Mouse (Mus musculus) midbrain, embryonic 14.5 days (tissue): ENCODE measurements around the gene Stx7. TPM values are rescaled to one million over a fixed set of nuclear protein-coding genes. Genes with fewer than 3 reads are reported as not detected.

ENCODE experiments used
- ATAC-seq: fragments of 200-750 bp; cut with Nextera tagmentation; 2 replicates; pipeline ENCODE4 v1.8.0; 2017; ENCODE audit warnings: moderate number of reproducible peaks, moderate library complexity; ENCODE audit not compliant: low FRiP score, low TSS enrichment
- DNase-seq: peaks from one replicate; pipeline ENCODE4 v3.0.0-alpha.2; 2015
- H3K27ac ChIP-seq: fragments of 300-500 bp; sonication (generic); replicated peaks from 2 replicates; pipeline ENCODE4 v1.5.1; 2014; ENCODE audit warnings: mild to moderate bottlenecking, low read depth, low read length, moderate library complexity
- H3K27me3 ChIP-seq: fragments of 300-500 bp; sonication (generic); 2 replicates; pipeline ENCODE4 v1.6.1; 2014; ENCODE audit warnings: low read length, control low read depth, mixed read lengths; ENCODE audit not compliant: control insufficient read depth, insufficient read depth
- H3K36me3 ChIP-seq: fragments of 300-500 bp; sonication (generic); 2 replicates; pipeline ENCODE4 v1.6.1; 2014; ENCODE audit warnings: low read length, control low read depth; ENCODE audit not compliant: control insufficient read depth, insufficient read depth
- H3K4me1 ChIP-seq: fragments of 300-500 bp; sonication (generic); 2 replicates; pipeline ENCODE4 v1.6.1; 2014; ENCODE audit warnings: mild to moderate bottlenecking, antibody characterized with exemption, low read length, control low read depth; ENCODE audit not compliant: control insufficient read depth, insufficient read depth
- H3K4me2 ChIP-seq: fragments of 300-500 bp; sonication (generic); 2 replicates; pipeline ENCODE4 v1.6.1; 2014; ENCODE audit warnings: mild to moderate bottlenecking, low read length, moderate library complexity
- H3K4me3 ChIP-seq: fragments of 300-500 bp; sonication (generic); replicated peaks from 2 replicates; pipeline ENCODE4 v1.5.1; 2014; ENCODE audit warnings: low read depth, low read length
- H3K9ac ChIP-seq: fragments of 300-500 bp; sonication (generic); replicated peaks from 2 replicates; pipeline ENCODE4 v1.6.1; 2014; ENCODE audit warnings: mild to moderate bottlenecking, low read length, moderate library complexity
- H3K9me3 ChIP-seq: fragments of 300-500 bp; sonication (generic); 2 replicates; pipeline ENCODE4 v1.6.1; 2016; ENCODE audit warnings: low read length, control low read depth, mixed read lengths; ENCODE audit not compliant: control insufficient read depth
- WGBS: fragments of 180-500 bp; shearing (Covaris S2); extraction: QIAGEN DNeasy Blood & Tissue Kit; methylation state at CpG from one replicate; pipeline ENCODE4 v1.1.7; 2014; 5-methylcytosine and 5-hydroxymethylcytosine counted together
- polyA plus RNA-seq: library from polyadenylated mRNA; unstranded; fragments of >200 nt; fragmentation: Nextera tagmentation; extraction: Ambion mirVana; gene quantifications from 2 replicates; pipeline ENCODE4 v1.2.1, GENCODE M21; 2014

Stx7 gene
- polyA plus RNA-seq, 1 experiment from 2014 or later: 358 TPM

DNA sequence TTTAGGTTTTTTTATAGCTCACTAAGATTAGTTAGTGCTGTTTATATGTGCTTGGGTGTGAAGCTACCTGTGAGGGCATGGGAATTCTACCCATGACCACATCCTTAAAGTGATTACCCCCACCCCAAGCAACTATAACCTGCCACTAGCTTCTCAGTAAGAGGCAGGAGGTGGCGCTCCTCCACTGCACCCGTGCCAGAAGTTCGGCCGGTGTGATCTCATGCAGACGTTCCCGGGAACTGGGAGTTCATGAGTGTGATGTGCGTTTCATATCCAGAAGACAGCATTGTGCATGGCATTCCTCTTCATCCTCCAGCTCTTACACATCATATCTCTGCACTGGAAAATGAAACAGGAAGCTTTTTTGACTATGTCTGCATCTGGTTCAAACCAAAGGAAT lies 41.3 kb downstream of the Stx7 start:
- Histone ChIP-seq H3K27me3 (no peaks in the 10 kb centered on the region), H3K9me3 (no peaks in the 10 kb centered on the region), H3K9ac (no peak overlapping the region), H3K4me1 (no peaks in the 10 kb centered on the region), H3K4me2 (no peak overlapping the region), H3K36me3 (peaks cover 27% of the 10 kb centered on the region), H3K4me3 (no peak overlapping the region), H3K27ac (no peak overlapping the region)
- ATAC-seq (no peak), DNase-seq (peak; percentile 16)
- WGBS: 65% methylated on average over 7 of the region's 7 CpGs

DNA sequence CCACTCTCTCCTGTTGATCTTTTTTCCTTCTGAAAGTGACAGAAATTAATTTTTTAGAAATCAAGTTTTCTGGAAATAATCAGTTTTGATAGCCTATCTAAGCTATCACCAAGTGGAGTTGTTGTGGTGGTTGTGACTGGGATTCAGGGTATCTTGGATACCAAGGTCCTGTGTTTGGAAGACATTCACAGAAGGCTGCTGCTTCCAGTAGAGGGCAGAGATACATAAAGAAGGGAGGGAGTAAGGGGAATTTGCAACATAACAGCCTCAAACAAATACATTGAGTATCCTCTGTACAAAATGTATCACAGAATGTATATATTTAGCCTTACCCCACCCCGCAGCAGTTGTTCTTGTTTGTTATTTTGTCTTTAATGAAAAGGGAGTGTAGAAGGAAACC lies 42.9 kb downstream of the Stx7 start:
- H3K36me3 ChIP-seq: peaks cover 15% of the 10 kb centered on the region
- H3K9me3 ChIP-seq: no peaks in the 10 kb centered on the region
- DNase-seq: peak; percentile 59
- no peak for ATAC-seq
- no peaks in the 10 kb centered on the region for H3K27me3 ChIP-seq
- no peak overlapping the region for H3K9ac ChIP-seq
- no peak overlapping the region for H3K27ac ChIP-seq
- 56% methylated on average over 1 of the region's 1 CpGs for WGBS
- H3K4me3 ChIP-seq: no peak overlapping the region
- no peak overlapping the region for H3K4me2 ChIP-seq
- no peaks in the 10 kb centered on the region for H3K4me1 ChIP-seq

DNA sequence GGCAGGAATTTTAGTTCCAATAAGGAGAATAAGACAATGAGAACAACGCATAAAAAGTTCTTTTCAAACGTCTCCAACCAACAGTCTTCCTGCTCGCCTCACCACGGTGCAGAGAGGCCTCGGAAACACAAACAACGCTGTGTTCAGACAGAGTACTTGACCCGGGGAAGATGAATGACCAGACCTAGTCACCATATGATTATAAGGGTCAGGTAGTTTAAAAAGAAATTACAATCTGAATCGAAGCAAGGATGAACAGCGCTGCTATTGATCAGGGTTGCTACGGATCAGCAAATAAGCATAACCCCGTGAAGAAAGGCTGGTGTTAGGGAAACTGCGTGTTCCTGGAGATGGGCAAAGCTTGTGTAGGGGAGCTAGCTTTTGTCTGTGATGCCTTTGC lies 50.2 kb downstream of the Stx7 start:
- H3K4me2 ChIP-seq: no peak overlapping the region
- no peaks in the 10 kb centered on the region for H3K36me3 ChIP-seq
- no peaks in the 10 kb centered on the region for H3K4me1 ChIP-seq
- no peaks in the 10 kb centered on the region for H3K9me3 ChIP-seq
- no peak overlapping the region for H3K4me3 ChIP-seq
- DNase-seq (no peak), ATAC-seq (no peak)
- H3K27ac ChIP-seq: no peak overlapping the region
- no peak overlapping the region for H3K9ac ChIP-seq
- WGBS: 51% methylated on average over 12 of the region's 12 CpGs
- H3K27me3 ChIP-seq: no peaks in the 10 kb centered on the region

DNA sequence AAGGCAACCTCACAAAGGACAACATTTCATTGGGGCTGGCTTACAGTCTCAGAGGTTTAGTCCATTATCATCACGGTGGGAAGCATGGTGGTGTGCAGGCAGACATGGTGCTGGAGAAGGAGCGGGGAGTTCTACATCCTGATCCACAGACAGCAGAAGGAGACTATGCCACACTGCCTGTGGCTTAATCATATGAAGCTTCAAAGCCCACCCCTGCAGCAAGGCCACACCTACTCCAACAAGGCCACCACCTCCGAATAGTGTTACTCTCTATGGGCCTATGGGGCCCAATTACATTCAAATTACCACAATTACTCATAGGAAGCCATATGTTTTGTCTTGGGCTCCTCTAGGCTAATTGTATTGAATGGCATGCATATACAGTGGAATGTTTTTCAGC lies 51.0 kb downstream of the Stx7 start:
- no peak for ATAC-seq
- 85% methylated on average over 3 of the region's 3 CpGs for WGBS
- no peaks in the 10 kb centered on the region for H3K36me3 ChIP-seq
- H3K27me3 ChIP-seq: no peaks in the 10 kb centered on the region
- H3K9ac ChIP-seq: no peak overlapping the region
- no peaks in the 10 kb centered on the region for H3K4me1 ChIP-seq
- no peak overlapping the region for H3K4me2 ChIP-seq
- DNase-seq: no peak
- H3K9me3 ChIP-seq: no peaks in the 10 kb centered on the region
- H3K4me3 ChIP-seq: no peak overlapping the region
- H3K27ac ChIP-seq: no peak overlapping the region

DNA sequence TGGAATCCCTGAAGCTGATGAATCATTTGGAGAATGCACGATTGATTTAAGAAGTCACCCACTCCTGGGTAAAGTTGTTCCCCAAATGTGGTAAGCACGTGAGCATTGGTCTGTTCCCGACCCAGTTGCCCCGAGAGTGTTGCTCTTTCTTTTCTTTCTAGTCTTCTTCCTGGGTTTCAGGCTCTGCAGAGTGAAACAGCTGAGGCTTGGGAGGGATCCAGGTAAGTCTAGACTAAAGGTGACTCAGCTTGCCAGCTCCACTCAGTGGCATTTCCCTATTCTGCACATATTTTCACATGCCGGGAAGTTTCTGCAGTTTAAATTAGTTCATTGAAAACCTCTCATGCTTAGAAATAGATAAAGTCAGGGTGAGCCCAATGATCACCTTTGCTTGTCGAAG lies 61.0 kb downstream of the Stx7 start:
- Histone ChIP-seq H3K9me3 (no peaks in the 10 kb centered on the region), H3K4me2 (no peak overlapping the region), H3K27ac (no peak overlapping the region), H3K4me3 (no peak overlapping the region), H3K9ac (no peak overlapping the region), H3K36me3 (no peaks in the 10 kb centered on the region), H3K4me1 (no peaks in the 10 kb centered on the region), H3K27me3 (no peaks in the 10 kb centered on the region)
- WGBS: 90% methylated on average over 6 of the region's 6 CpGs
- no peak for DNase-seq
- ATAC-seq: no peak

DNA sequence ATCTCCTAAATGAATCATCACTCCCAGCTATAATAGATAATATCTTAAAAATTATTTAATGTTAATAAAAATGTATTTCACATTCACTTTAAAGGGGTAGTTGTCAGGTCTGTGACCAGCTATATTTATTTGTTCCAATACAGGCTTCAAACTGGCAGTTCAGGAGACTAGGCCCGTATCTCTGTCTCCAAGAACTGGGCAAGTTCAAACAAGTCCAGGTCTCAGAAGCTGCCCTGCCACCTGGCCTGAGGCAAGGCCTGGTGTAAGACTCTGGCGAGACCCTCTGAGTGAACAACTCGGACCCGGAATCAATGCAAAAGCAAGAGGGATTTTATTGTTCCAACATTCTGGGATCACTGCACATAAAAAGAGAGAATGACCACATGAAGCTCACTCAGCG lies 64.2 kb downstream of the Stx7 start:
- DNase-seq (no peak), ATAC-seq (no peak)
- Histone ChIP-seq H3K27me3 (no peaks in the 10 kb centered on the region), H3K27ac (no peak overlapping the region), H3K4me2 (no peak overlapping the region), H3K9me3 (no peaks in the 10 kb centered on the region), H3K9ac (no peak overlapping the region), H3K4me3 (no peak overlapping the region), H3K36me3 (no peaks in the 10 kb centered on the region), H3K4me1 (no peaks in the 10 kb centered on the region)
- WGBS: 69% methylated on average over 5 of the region's 5 CpGs

DNA sequence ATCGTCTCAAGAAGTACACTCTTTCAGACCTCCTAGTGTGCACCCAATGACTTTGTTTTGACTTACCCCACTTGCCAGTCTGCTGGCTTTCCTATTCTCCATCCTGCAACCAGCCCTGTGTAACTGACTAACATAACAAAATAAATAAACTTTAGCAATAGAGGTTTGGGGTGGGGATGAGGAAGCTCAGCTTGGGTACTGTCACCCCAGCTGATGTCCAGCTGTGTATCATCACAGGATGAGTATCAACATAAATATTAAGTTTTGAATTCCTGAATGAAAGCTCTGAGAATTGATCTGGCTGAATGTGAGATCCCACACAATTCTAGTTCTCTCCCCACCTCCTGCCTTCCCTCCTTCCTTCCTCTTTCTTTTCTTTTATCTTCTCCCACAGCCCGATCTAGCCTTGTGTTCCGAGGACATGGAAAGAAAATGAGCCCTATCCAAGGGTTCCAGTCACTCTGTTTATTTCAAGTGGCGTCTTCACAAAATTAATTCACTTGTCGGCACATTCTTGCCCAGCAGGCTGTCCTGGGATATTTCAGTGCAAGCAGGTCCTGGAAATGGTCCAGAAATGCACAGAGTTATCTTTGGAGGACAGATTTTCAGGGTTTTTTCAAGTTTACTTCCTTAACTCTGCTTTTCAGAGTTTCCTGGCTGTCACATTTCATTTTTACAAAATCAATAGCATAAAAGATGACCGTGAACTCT lies 68.6 kb downstream of the Stx7 start:
- 60% methylated on average over 6 of the region's 6 CpGs for WGBS

DNA sequence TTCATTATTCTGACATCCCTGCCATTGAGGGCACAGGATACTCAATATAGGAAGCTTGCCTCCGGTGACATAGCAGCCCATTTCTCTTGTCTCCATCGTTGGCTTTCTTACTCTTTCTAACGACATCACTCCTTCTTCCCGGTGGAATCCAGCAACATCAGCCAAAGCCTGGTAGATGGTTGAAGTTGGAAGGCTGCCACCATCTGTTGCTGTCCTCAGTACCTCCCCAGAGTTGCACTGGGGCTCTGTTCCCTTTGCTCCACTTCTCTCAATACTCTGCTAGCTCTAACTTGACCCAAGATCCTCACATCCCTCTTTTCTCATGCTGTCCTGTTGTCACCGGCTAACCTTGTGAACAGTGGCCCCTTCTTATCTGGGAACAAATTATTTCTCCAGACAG lies 71.8 kb downstream of the Stx7 start:
- ATAC-seq (no peak), DNase-seq (no peak)
- Histone ChIP-seq H3K27ac (no peak overlapping the region), H3K36me3 (no peaks in the 10 kb centered on the region), H3K4me3 (no peak overlapping the region), H3K9ac (no peak overlapping the region), H3K27me3 (peaks cover 21% of the 10 kb centered on the region), H3K9me3 (no peaks in the 10 kb centered on the region), H3K4me1 (peaks cover 10% of the 10 kb centered on the region; the same call in 1 of the 2 replicates), H3K4me2 (no peak overlapping the region)
- 92% methylated on average over 5 of the region's 5 CpGs for WGBS

More for the DNA sequence above, 68.6 kb downstream of the Stx7 start:
- ATAC-seq (no peak), DNase-seq (no peak)
- Histone ChIP-seq H3K36me3 (no peaks in the 10 kb centered on the region), H3K9ac (no peak overlapping the region), H3K4me1 (no peaks in the 10 kb centered on the region), H3K4me2 (no peak overlapping the region), H3K9me3 (no peaks in the 10 kb centered on the region), H3K27me3 (no peaks in the 10 kb centered on the region), H3K27ac (no peak overlapping the region), H3K4me3 (no peak overlapping the region)

DNA sequence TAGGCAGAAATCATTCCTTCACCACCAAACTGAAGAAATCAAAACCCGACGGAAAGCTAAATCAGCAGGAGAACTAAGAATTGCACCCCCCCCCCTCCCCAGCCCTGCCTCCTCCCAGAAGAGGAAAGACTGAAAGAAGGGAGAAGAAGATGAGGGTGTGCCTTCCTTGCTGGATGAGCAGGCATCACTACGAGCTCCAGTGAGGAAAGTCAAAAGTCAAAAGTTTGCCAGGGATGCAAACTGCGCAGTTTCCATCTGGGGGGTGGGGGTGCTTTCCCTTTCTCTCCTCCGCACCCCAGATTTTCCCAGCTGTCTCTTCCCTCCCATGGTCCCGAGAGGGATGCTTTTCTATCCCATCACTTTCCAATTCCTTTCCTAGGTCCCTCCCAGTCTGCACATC lies 73.8 kb downstream of the Stx7 start:
- Histone ChIP-seq H3K27me3 (peaks cover 21% of the 10 kb centered on the region), H3K36me3 (no peaks in the 10 kb centered on the region), H3K9me3 (no peaks in the 10 kb centered on the region), H3K4me2 (peak overlapping the region; percentile 87), H3K4me3 (peak overlapping the region; percentile 46), H3K4me1 (peaks cover 10% of the 10 kb centered on the region; the same call in 1 of the 2 replicates), H3K27ac (no peak overlapping the region), H3K9ac (no peak overlapping the region; the same call in 1 of the 2 replicates)
- 6% methylated on average over 6 of the region's 6 CpGs for WGBS
- DNase-seq (no peak), ATAC-seq (no peak)
